Mouse (Mus musculus): Measurements from ENCODE around the gene Ski.
"Not testable (repeated sequence)": the region's sequence is repeated elsewhere in the genome, so short reads cannot be mapped to it uniquely, and the experiment has no call there.

The Ski gene

DNA sequence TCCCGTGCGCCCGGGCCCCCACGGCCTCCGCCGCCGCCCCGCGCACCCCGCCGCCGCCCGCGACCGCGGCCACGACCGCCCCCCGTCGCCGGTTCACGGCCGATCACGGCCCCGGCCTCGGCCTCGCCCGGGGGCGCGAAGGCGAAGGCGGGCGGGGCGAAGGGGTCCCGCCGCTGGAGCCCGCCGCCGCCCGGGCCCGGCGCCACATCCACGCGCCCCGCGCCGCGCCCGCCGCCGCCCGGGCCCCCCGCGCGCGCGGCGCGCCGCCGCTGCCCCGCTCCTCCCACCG, at the start of gene Ski:
Ski (minus strand) TSS at position 41 of the 289 bp plus-strand sequence.
- DNase-seq (ENCODE audit: low read depth, low spot score) = no peak

DNA sequence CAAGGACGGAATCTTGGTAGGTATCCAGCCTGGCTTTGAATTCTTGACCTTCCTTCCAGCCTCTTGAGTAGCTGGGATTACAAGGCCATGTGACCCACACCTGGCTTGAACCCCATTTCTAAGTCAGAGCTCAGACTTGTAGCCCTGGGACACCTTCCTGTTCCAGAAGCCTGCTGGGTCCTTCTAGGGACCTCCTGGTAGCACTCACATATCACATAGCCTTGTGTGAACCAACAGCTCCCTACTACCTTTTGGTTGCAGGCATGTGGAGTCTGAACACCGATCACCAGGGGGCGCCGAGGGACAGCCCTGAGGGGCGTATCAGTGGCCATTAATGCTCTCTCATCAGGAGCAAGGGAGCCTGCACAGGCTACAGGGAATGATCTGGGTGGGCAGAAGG, 46.0 kb upstream of the Ski start:
- DNase-seq (ENCODE audit: low read depth, low spot score) = no peak

- DNase-seq (ENCODE audit: low read depth, low spot score) = no peak
Observed at GRCm38 (mm10) chr4:155267639-155268175, 45.3 kb upstream of the Ski start.

DNA sequence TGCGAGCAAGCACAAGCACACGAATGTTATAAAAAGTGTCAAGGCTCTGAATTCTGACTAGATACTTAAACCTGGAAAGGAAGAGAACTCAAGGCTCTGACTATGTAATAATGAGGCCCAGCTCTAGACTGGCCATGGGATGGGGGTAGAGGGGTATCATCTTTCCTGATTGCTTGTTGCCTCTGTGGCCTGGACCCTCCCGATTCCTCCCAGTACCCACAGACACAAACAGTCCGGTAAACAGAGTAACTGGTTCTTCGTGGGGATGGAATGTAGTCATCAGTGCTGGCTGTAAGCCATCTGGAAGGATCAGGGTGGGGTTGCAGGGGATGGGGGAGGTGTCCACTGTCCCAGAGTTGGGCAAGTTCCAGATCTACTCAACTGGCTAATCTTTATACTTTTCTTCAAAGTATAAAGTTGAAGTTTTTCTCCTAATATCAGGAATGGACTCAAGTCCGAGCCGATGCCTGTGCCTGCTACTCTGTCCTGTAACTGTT, 44.7 kb upstream of the Ski start:
- no peak for DNase-seq (ENCODE audit: low read depth, low spot score)

GRCm38 (mm10) chr4:155264521-155265321, 42.3 kb upstream of the Ski start:
- no peak for DNase-seq (ENCODE audit: low read depth, low spot score)

- no peak for DNase-seq (ENCODE audit: low read depth, low spot score)
Observed at GRCm38 (mm10) chr4:155252253-155252652, 29.9 kb upstream of the Ski start.

DNA sequence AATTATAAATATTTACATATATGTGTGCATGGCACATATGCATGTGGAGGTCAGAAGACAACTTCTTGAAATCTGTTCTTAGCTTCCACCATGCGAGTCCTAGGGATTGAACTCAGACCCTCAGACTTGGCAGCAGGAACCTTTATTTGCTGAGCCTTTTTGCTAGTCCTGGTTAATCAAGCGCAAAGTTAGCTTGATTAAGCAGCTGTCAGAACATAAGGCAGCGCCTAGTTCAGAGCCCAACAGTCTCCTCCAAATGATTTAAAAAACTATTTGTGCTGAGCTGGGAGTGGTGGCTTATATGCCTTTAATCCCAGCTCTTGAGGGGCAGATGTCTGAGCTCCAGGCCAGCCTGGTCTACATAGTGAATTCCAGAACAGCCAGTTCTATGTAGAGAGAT, 28.8 kb upstream of the Ski start:
- DNase-seq (ENCODE audit: low read depth, low spot score) = no peak

GRCm38 (mm10) chr4:155250361-155251117, 28.1 kb upstream of the Ski start:
- DNase-seq (ENCODE audit: low read depth, low spot score) = no peak

GRCm38 (mm10) chr4:155249648-155250351, 27.4 kb upstream of the Ski start, which contains the start of gene Faap20:
Gene Faap20 (plus strand): TSS chr4:155249802.
- no peak for DNase-seq (ENCODE audit: low read depth, low spot score)

DNA sequence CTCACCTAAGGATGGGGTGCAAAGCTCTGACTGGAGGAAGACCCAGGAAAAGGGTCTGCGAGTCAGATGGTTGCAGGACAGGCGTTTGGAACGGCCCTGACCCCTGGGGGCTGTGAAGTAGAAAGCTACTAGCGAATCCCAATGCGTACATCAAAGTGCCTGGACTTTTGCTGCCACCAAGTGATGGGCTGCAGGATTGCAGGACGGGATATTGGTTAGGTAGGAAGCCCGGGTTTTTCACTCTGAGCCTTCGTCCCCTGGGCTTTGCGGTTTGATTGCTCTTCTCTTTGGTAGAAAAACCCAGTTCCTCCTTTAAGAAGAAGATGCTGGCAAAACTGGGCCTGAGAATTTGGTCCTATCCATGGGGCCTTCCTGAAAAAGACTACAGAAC, 26.9 kb upstream of the Ski start:
- DNase-seq (ENCODE audit: low read depth, low spot score) = peak; percentile 50

DNA sequence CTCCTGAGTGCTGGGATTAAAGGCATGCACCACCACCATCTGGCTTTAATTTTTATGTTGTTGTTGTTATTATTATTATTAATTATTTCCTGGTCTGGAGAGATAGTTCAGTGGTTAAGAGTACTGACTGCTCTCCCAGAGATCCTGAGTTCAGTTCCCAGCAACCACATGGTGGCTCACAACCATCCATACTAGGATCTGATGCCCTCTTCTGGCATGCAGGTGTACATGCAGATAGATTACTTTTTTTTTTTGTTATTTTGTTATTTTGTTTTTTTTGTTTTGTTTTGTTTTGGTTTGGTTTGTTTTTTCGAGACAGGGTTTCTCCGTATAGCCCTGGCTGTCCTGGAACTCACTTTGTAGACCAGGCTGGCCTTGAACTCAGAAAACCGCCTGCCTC, 25.7 kb upstream of the Ski start:
- not testable (repeated sequence) for DNase-seq (ENCODE audit: low read depth, low spot score)

DNA sequence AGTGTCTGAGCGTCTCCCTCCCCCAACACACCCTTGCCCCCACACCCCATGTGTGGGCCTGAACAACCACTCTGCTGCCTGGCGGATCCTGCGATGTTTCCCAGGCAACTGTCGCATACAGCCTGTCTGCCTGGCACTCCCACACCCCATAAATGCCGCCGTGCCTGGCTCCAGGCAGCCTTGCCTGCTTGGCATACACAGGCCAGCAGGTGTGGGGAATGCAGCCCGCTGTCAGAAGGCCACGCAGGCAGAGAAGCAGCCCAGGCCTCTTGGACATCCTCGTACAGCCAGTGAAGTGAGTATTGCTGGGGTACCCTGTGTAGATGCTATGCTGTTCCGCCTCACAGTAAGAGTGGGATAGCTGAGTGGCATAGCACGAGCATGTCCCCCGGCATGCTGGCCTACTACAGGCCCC, 24.3 kb upstream of the Ski start:
- DNase-seq (ENCODE audit: low read depth, low spot score) = no peak

DNA sequence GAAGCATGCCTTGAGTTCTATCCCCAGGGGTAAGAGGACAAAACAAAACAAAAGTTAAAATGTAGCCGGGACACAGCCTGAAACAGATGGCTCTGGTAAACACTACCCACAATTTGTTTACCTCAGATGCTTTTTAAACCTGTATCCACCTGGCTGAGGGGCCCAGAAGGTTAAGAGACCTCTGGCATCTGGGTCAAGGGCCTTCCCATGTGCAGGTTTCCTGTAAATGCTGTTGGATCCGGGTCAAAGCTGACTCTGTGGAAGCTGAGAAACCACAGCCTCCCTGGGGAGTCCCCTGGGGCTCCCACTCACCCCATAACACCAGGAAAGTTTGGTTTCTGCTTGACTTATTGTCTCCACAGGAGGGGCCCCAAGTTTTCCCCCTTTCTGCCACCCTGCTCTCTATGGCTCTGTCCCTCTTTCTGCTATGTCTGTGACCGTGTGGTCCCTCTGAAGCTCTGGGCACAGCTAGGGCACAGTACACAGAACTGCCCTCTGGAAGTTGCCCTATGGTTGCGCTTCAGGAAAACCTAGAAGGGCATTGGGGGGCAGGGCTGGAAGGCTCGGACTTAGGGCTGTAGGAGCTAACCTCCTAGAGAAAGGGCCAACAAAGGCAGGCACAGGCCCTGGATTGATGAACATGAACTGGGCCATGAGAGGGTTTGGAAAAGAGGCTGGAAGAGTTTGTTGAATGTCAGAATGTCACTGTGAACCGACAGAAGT, 23.5 kb upstream of the Ski start:
- DNase-seq (ENCODE audit: low read depth, low spot score) = no peak

GRCm38 (mm10) chr4:155243233-155243632, 20.8 kb upstream of the Ski start:
- DNase-seq (ENCODE audit: low read depth, low spot score) = no peak

GRCm38 (mm10) chr4:155242292-155242691, 19.9 kb upstream of the Ski start:
- no peak for DNase-seq (ENCODE audit: low read depth, low spot score)

- no peak for DNase-seq (ENCODE audit: low read depth, low spot score)
Observed at GRCm38 (mm10) chr4:155241789-155242188, 19.4 kb upstream of the Ski start.

- no peak for DNase-seq (ENCODE audit: low read depth, low spot score)
Observed at GRCm38 (mm10) chr4:155239494-155239893, 17.1 kb upstream of the Ski start.

- no peak for DNase-seq (ENCODE audit: low read depth, low spot score)
Observed at GRCm38 (mm10) chr4:155238276-155238675, 15.9 kb upstream of the Ski start.

DNA sequence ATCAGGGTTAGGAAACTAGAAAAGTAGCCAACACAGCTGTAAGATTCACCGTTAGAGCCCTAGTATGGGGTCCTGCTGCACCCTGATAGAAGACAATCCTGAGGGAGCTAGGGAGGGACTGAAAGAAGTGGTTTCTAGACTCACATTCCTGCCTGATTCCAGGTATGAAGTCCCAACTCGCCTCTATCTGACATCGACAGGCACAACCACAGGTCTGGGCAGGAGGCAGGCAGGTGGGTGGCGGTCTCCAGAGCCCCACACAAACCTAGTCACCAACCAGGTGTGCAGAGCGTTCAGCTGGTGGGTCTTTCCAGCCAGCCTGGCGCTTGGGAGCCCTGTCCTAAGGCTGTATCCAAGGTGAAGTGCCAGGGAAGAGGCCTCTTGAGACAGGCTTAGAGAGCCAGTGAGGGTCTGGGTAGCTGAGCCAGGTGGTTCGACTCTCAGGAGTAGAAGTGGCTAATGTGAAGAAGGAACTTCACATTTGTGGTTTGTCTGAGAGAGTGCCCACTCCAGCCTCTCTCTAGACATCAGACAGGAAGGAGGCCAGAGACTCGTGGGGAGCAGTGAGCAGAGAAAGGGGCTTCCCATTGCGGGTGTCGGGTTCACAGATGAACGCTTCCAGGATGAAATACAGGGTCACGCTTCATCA, 14.5 kb upstream of the Ski start:
- DNase-seq (ENCODE audit: low read depth, low spot score) = no peak

GRCm38 (mm10) chr4:155235311-155236119, 13.1 kb upstream of the Ski start:
- no peak for DNase-seq (ENCODE audit: low read depth, low spot score)
